ENCODE assay signal across 9 mouse cellular contexts in genomic region chr11:3773782-3774462, GRCm38 (mm10).
DNase-seq lines count a peak whose midpoint lies in the region; ATAC-seq and TF ChIP-seq lines count a peak whose summit lies in the region.
"Had no signal": no experiment of that assay in that cellular context is flagged by ENCODE, and none has a peak within 500 bp of the region (broad histone marks: within the 10 kb centered on the region; RNA-seq: fewer than 3 reads in every experiment).

No protein-coding gene starts in this region.

- H3K9ac ChIP-seq in kidney, embryonic 14.5 days (ENCODE audit: low read depth, low read length): peak overlapping the region; percentile 19; the same call in 1 of the 2 replicates
- peak overlapping the region; percentile 74 for H3K9ac ChIP-seq in forebrain, embryonic 16.5 days (replicated peaks; ENCODE audit: low read depth, low read length)
- peak overlapping the region; percentile 76 for H3K9ac ChIP-seq in midbrain, embryonic 12.5 days (replicated peaks)

- H3K27ac ChIP-seq in kidney, embryonic 14.5 days (ENCODE audit: low read depth, low read length): no peak overlapping the region
- H3K27ac ChIP-seq in forebrain, embryonic 16.5 days (ENCODE audit: low read length): no peak overlapping the region
- H3K27ac ChIP-seq in midbrain, embryonic 12.5 days (replicated peaks): peak overlapping the region; percentile 63

- H3K9me3 ChIP-seq in kidney, embryonic 14.5 days (ENCODE audit: control insufficient read depth, low read length): no peaks in the 10 kb centered on the region
- no peaks in the 10 kb centered on the region for H3K9me3 ChIP-seq in forebrain, embryonic 16.5 days (ENCODE audit: control insufficient read depth, low read length)
- H3K9me3 ChIP-seq in midbrain, embryonic 12.5 days: peaks cover 3% of the 10 kb centered on the region; the same call in 1 of the 2 replicates

- H3K4me2 ChIP-seq in kidney, embryonic 14.5 days (replicated peaks; ENCODE audit: low read depth, low read length): peak overlapping the region; percentile 51
- H3K4me2 ChIP-seq in forebrain, embryonic 16.5 days (ENCODE audit: low read length): peak overlapping the region; percentile 78
- H3K4me2 ChIP-seq in midbrain, embryonic 12.5 days (replicated peaks): peak overlapping the region; percentile 79

- TF ChIP-seq POLR2A in brain, embryonic 14.5 days (IDR thresholded peaks at IDR 0.05; ENCODE audit: borderline replicate concordance, extremely low read depth, insufficient read depth, insufficient read length, poor library complexity, severe bottlenecking): no peak

- TF ChIP-seq CTCF in brain, embryonic 14.5 days (IDR thresholded peaks at IDR 0.05; ENCODE audit: borderline replicate concordance, extremely low read depth, insufficient read depth, insufficient read length): no peak

- no peak for ATAC-seq in kidney, embryonic 14.5 days (ENCODE audit: low FRiP score, low TSS enrichment)
- ATAC-seq in forebrain, embryonic 16.5 days: peak; percentile 36; the same call in 1 of the 2 replicates
- ATAC-seq in midbrain, embryonic 12.5 days (ENCODE audit: low FRiP score, low read depth): peak; percentile 67
- ATAC-seq in megakaryocyte-erythroid progenitor cell, adult 5-6 weeks (replicated peaks; ENCODE audit: low FRiP score, low TSS enrichment, poor library complexity, severe bottlenecking): no peak
- ATAC-seq in inflammation-experienced regulatory T-cells, adult 6 months: no peak

- H3K36me3 ChIP-seq in kidney, embryonic 14.5 days (ENCODE audit: control insufficient read depth, insufficient read depth, low read length): no peaks in the 10 kb centered on the region
- H3K36me3 ChIP-seq in forebrain, embryonic 16.5 days (ENCODE audit: control insufficient read depth, insufficient read depth): no peaks in the 10 kb centered on the region
- peaks cover 1% of the 10 kb centered on the region; the same call in 1 of the 2 replicates for H3K36me3 ChIP-seq in midbrain, embryonic 12.5 days

- no peaks in the 10 kb centered on the region for H3K4me1 ChIP-seq in kidney, embryonic 14.5 days (ENCODE audit: control insufficient read depth, insufficient read depth, low read length)
- H3K4me1 ChIP-seq in forebrain, embryonic 16.5 days (replicated peaks; ENCODE audit: control insufficient read depth, insufficient read depth, low read length): peaks cover 12% of the 10 kb centered on the region
- peaks cover 20% of the 10 kb centered on the region for H3K4me1 ChIP-seq in midbrain, embryonic 12.5 days

- DNase-seq in kidney, adult 18-20 months: no peak
- peak; percentile 37 for DNase-seq in brain, embryonic 14.5 days (ENCODE audit: low read depth)
- no peak for DNase-seq in ovary, postnatal 14 days (ENCODE audit: low spot score)

- H3K27me3 ChIP-seq in kidney, embryonic 14.5 days (ENCODE audit: control insufficient read depth, insufficient read depth, low read length): peaks cover 31% of the 10 kb centered on the region
- H3K27me3 ChIP-seq in forebrain, embryonic 16.5 days (replicated peaks; ENCODE audit: control insufficient read depth, insufficient read depth, low read length): peaks cover 16% of the 10 kb centered on the region
- H3K27me3 ChIP-seq in midbrain, embryonic 12.5 days: peaks cover 45% of the 10 kb centered on the region

- peak overlapping the region; percentile 23 for H3K4me3 ChIP-seq in kidney, embryonic 14.5 days (ENCODE audit: low read length)
- H3K4me3 ChIP-seq in forebrain, embryonic 16.5 days (replicated peaks; ENCODE audit: low read length): peak overlapping the region; percentile 55
- peak overlapping the region; percentile 55 for H3K4me3 ChIP-seq in midbrain, embryonic 12.5 days
- H3K4me3 ChIP-seq: erythroblast, embryonic 14.5 days had no signal

- 49% methylated on average over 6 of the region's 6 CpGs for WGBS in kidney, embryonic 14.5 days
- WGBS in forebrain, embryonic 16.5 days: 32% methylated on average over 6 of the region's 6 CpGs
- WGBS in midbrain, embryonic 12.5 days: 33% methylated on average over 6 of the region's 6 CpGs

Comparison
In these comparisons a context has a peak if more than half of its experiments do, and no peak if none do; other contexts are left out.
1. ATAC-seq: peak in forebrain, embryonic 16.5 days (single experiment) and midbrain, embryonic 12.5 days (single experiment); none in kidney, embryonic 14.5 days (single experiment), megakaryocyte-erythroid progenitor cell, adult 5-6 weeks (single experiment) and inflammation-experienced regulatory T-cells, adult 6 months (single experiment).
2. H3K9ac ChIP-seq: peak in every context shown above with its lines; median percentile 76 in midbrain, embryonic 12.5 days; 74 in forebrain, embryonic 16.5 days; 19 in kidney, embryonic 14.5 days.
3. Peak in every context shown above with its lines, with median percentiles within 50 percentile points of each other: H3K4me2 ChIP-seq and H3K4me3 ChIP-seq.